Mouse (Mus musculus) intestine, postnatal 0 days (tissue): Measurements from ENCODE around the gene Acin1. TPM values are rescaled to one million over a fixed set of nuclear protein-coding genes. Genes with fewer than 3 reads are reported as not detected.
"Not testable (repeated sequence)": the region's sequence is repeated elsewhere in the genome, so short reads cannot be mapped to it uniquely, and the experiment has no call there.

Source experiments
- ATAC-seq: fragments of 200-750 bp; cut with Nextera tagmentation; 2 replicates; pipeline ENCODE4 v1.8.0; 2017; ENCODE audit warnings: mild to moderate bottlenecking, moderate TSS enrichment, moderate library complexity
- H3K27ac ChIP-seq: fragments of 300-500 bp; sonication (generic); 2 replicates; pipeline ENCODE4 v1.5.1; 2014; ENCODE audit warnings: mild to moderate bottlenecking, low read depth, low read length, moderate library complexity
- H3K27me3 ChIP-seq: fragments of 300-500 bp; sonication (generic); replicated peaks from 2 replicates; pipeline ENCODE4 v1.6.1; 2014; ENCODE audit warnings: low read length, mixed read lengths; ENCODE audit not compliant: control insufficient read depth, insufficient read depth
- H3K36me3 ChIP-seq: fragments of 300-500 bp; sonication (generic); 2 replicates; pipeline ENCODE4 v1.6.1; 2014; ENCODE audit warnings: mild to moderate bottlenecking, moderate library complexity; ENCODE audit not compliant: control insufficient read depth, insufficient read depth
- H3K4me1 ChIP-seq: fragments of 300-500 bp; sonication (generic); replicated peaks from 2 replicates; pipeline ENCODE4 v1.6.1; 2014; ENCODE audit warnings: antibody characterized with exemption, low read length, mixed read lengths; ENCODE audit not compliant: control insufficient read depth, insufficient read depth
- H3K4me2 ChIP-seq: fragments of 300-500 bp; sonication (generic); replicated peaks from 2 replicates; pipeline ENCODE4 v1.6.1; 2014; ENCODE audit warnings: low read depth, mild to moderate bottlenecking, moderate library complexity
- H3K4me3 ChIP-seq: fragments of 300-500 bp; sonication (generic); 2 replicates; pipeline ENCODE4 v1.5.1; 2014; ENCODE audit warnings: low read depth, low read length
- H3K9ac ChIP-seq: fragments of 300-500 bp; sonication (generic); 2 replicates; pipeline ENCODE4 v1.6.1; 2014; ENCODE audit warnings: mild to moderate bottlenecking, low read depth, low read length
- H3K9me3 ChIP-seq: fragments of 300-500 bp; sonication (generic); 2 replicates; pipeline ENCODE4 v1.6.1; 2016; ENCODE audit warnings: mixed run types; ENCODE audit not compliant: control insufficient read depth
- CTCF ChIP-seq: sonication (generic); IDR thresholded peaks from 2 replicates; pipeline ENCODE4 v1.5.1; 2016; ENCODE audit warnings: low read depth, mild to moderate bottlenecking, control low read depth, antibody characterized with exemption, moderate library complexity
- WGBS: fragments of 180-500 bp; shearing (Covaris S2); extraction: QIAGEN DNeasy Blood & Tissue Kit; methylation state at CpG from one replicate; pipeline ENCODE4 v1.1.7; 2014; 5-methylcytosine and 5-hydroxymethylcytosine counted together
- polyA plus RNA-seq: library from polyadenylated mRNA; unstranded; fragments of >200 nt; fragmentation: Nextera tagmentation; extraction: Ambion mirVana; gene quantifications from 2 replicates; pipeline ENCODE4 v1.2.1, GENCODE M21; 2015

Acin1 gene
- polyA plus RNA-seq, 1 experiment from 2014 or later = 49.9 TPM

DNA sequence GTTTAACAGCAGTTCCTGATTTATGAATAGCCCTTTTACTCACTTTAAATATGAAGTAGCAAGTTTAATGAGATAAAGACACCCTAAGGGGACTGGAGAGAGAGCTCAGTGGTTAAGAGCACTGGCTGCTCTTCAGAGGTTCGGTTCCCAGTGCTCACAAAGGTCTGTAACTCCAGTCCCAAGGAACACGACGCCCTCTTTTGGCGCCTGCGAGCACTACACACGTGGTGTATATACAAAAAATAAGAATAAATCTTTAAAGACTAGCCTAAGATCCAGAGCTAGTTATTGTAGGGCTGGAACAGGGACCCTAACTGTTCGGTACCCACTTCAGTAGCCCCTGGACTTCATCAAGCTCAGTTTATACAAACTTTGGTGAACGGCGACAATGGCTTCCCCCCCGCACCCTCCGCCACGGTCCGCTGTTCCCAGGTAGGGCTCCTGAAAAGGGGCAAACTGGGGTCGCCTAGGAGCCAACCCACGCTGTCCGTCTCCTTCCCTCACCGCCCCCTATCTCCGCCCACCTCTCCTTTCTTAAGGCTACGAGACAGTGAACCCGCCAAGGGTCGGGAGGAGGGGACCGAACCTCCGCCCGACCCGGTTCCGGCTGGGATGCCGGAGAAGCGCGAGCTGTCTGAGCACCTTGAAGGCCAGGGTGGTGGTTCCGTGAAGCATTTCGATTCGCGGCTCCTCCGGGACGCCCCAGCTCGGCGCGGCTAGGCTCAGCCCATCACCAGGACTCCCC, 69.4 kb downstream of the Acin1 start:
- Histone ChIP-seq H3K4me1 (no peaks in the 10 kb centered on the region), H3K27ac (peak overlapping the region; percentile 41; the same call in 1 of the 2 replicates), H3K27me3 (no peaks in the 10 kb centered on the region), H3K9ac (peak overlapping the region; percentile 76), H3K4me3 (peak overlapping the region; percentile 80), H3K4me2 (peak overlapping the region; percentile 84), H3K36me3 (peaks cover 22% of the 10 kb centered on the region), H3K9me3 (no peaks in the 10 kb centered on the region)
- under 1% methylated on average over 38 of the region's 38 CpGs for WGBS
- peak; percentile 50 for TF ChIP-seq CTCF
- peak; percentile 32 for ATAC-seq

DNA sequence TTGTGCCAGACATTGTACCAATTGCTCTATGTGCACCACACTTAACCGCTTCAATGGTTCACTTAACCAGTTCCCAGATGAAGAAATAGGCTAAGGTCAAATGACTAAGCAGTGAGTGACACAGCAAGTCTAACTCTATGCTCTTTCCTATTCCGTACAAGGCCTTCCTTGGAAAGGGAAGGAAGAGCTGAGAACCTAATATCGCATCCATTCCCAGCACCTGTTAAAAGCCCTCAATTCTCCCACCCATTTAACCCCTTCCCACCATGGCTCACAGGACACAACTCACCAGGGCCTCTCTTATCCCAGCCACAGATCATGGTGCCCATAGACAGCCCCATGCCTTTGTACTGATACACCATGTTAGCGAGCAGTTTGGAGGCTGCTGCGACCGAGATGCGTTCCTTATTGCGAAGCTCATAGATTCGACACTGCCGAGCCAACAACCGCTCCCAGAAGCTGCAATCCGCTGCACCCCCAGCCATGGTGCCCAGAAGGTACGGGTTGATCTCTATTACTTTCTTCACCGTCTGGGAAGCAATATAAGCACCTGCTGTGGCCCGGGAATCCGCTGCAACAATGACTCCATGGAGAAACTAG, 70.4 kb downstream of the Acin1 start:
- ATAC-seq = no peak
- Histone ChIP-seq H3K9me3 (no peaks in the 10 kb centered on the region), H3K27ac (no peak overlapping the region), H3K4me1 (no peaks in the 10 kb centered on the region), H3K36me3 (peaks cover 30% of the 10 kb centered on the region), H3K27me3 (no peaks in the 10 kb centered on the region), H3K4me2 (no peak overlapping the region), H3K4me3 (no peak overlapping the region), H3K9ac (no peak overlapping the region)
- no peak for TF ChIP-seq CTCF
- WGBS = 89% methylated on average over 16 of the region's 16 CpGs

DNA sequence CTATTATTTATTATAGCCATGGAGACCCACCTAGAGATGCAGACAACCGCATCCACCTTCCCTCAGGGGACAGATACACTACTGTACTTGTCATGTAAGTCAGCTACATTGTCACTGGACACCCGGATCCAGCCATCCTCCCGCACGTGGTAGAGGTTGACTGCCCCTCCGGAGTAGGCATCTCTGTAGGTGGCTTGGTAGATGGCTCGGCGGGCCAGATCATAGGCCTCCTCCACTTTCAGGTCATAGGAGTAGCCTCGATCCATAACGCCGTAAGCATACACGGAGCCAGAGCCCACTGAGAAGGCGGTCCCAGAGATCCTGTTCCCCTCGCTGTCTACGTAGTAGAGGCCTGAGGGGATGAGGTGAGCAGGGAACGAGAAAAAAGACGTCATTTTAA, 72.6 kb downstream of the Acin1 start:
- not testable (repeated sequence) for H3K4me3 ChIP-seq

DNA sequence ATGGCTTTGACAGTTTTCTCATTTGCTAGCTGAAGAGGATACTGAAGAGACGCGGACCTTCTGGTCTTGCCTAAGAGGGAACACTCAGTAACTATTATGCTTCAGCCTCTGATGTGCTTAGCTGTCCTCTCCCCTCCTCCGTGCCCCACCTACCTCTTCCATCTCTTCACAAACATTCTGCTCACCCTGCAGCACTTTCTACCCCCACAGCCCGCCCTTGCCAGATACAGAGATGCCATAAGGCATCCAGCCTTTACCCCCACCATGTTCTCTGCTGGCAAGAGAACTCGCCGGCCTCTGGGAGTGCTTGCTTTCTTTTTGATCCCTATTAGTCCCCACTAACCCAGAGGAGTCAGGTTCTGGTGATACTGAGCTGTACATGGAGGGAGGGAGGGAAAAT, 76.1 kb downstream of the Acin1 start:
- Histone ChIP-seq H3K27ac (no peak overlapping the region), H3K36me3 (peaks cover 23% of the 10 kb centered on the region), H3K4me1 (no peaks in the 10 kb centered on the region), H3K4me2 (no peak overlapping the region), H3K27me3 (no peaks in the 10 kb centered on the region), H3K9ac (no peak overlapping the region), H3K9me3 (no peaks in the 10 kb centered on the region), H3K4me3 (no peak overlapping the region)
- 82% methylated on average over 6 of the region's 6 CpGs for WGBS
- TF ChIP-seq CTCF = no peak
- no peak for ATAC-seq

More for the DNA sequence above, 72.6 kb downstream of the Acin1 start:
- H3K27ac ChIP-seq, ATAC-seq, H3K9me3 ChIP-seq, H3K4me1 ChIP-seq, H3K27me3 ChIP-seq, H3K4me2 ChIP-seq, H3K9ac ChIP-seq: not testable (repeated sequence)
- WGBS = 88% methylated on average over 16 of the region's 16 CpGs
- peaks cover 30% of the 10 kb centered on the region for H3K36me3 ChIP-seq

DNA sequence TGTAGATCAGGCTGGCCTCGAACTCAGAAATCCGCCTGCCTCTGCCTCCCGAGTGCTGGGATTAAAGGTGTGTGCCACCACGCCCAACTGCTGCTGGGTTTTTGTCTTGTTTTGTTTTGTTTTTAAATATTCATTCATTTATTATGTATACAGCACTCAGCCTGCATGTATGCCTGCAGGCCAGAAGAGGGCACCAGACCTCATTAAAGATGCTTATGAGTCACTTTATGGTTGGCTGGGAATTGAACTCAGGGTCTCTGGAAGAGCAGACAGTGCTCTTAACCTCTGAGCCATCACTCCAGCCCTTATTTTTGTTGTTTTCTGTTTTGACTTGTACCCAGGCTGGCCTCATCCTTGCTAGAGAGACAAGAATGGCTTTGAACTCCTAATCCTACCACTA, 76.8 kb downstream of the Acin1 start:
- H3K27me3 ChIP-seq = no peaks in the 10 kb centered on the region
- H3K9ac ChIP-seq = no peak overlapping the region
- peaks cover 18% of the 10 kb centered on the region for H3K36me3 ChIP-seq
- no peak overlapping the region for H3K27ac ChIP-seq
- ATAC-seq = no peak
- H3K4me2 ChIP-seq = no peak overlapping the region
- peak; percentile 69 for TF ChIP-seq CTCF
- no peak overlapping the region for H3K4me3 ChIP-seq
- no peaks in the 10 kb centered on the region for H3K4me1 ChIP-seq
- H3K9me3 ChIP-seq = no peaks in the 10 kb centered on the region
- WGBS = 79% methylated on average over 4 of the region's 4 CpGs

DNA sequence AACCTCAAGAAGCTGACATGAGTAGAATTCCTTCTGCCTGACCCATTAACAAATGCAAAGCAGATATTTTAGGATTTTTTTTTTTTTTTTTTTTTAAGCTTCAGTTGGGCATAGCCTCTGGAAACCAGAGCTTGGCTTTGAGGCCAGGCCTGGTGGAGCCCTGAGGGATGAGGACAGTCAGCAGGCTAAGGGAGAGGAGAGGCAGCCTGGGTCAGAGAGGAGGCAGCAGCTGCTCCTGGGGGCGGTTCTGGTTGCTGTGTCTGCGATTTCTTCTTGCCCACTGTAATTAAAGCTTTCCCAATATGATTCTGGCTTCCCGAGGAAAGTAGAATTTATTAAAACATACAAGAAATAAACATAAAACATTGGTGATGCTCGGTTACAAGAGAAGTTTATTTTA, 77.5 kb downstream of the Acin1 start:
- H3K27ac ChIP-seq = no peak overlapping the region
- no peaks in the 10 kb centered on the region for H3K4me1 ChIP-seq
- H3K4me3 ChIP-seq = no peak overlapping the region
- no peak for ATAC-seq
- 61% methylated on average over 4 of the region's 4 CpGs for WGBS
- no peak overlapping the region for H3K4me2 ChIP-seq
- no peaks in the 10 kb centered on the region for H3K9me3 ChIP-seq
- H3K36me3 ChIP-seq = peaks cover 18% of the 10 kb centered on the region
- no peak for TF ChIP-seq CTCF
- no peak overlapping the region for H3K9ac ChIP-seq
- no peaks in the 10 kb centered on the region for H3K27me3 ChIP-seq
